In genomic region chrX:71364554-71364991, GRCm38 (mm10) we compare ENCODE assay signal across 8 mouse cellular contexts. TPM values are rescaled to one million over a fixed set of nuclear protein-coding genes. Genes with fewer than 3 reads are reported as not detected.
DNase-seq lines count a peak whose midpoint lies in the region; ATAC-seq lines count a peak whose summit lies in the region.

TSS of gene Mtmr1 (plus strand) at chrX:71364760.

- peak; percentile 78 for DNase-seq in MN1 (ENCODE audit: low spot score)
- DNase-seq in cerebellum, adult 9-10 months = peak; percentile 81
- peak; percentile 63 to 66 for DNase-seq in layer of hippocampus, postnatal 14 days (ENCODE audit: low spot score in 2 of 2)
- peak; percentile 84 for DNase-seq in lung, postnatal 10 days
- peak; percentile 82 for DNase-seq in ovary, postnatal 36 days (ENCODE audit: low spot score)
- DNase-seq in thymus, postnatal 14 days = peak; percentile 81

- peak; percentile 87 for ATAC-seq in frontal cortex, adult (ENCODE audit: low TSS enrichment)
- ATAC-seq in hematopoietic stem cell, adult 5-6 weeks (replicated peaks in 1 of 2; ENCODE audit: insufficient read depth in 1 of 2, low FRiP score in 2 of 2, low TSS enrichment in 1 of 2, low read depth in 1 of 2, poor library complexity in 2 of 2, severe bottlenecking in 2 of 2) = peak; percentile 77 to 93

RNA-seq across cellular contexts. Expression of gene Mtmr1, which starts in this region (rescaled TPM):
- 34.0 and 40.0 TPM in 2 replicates for total RNA-seq in hematopoietic stem cell, adult 5-6 weeks (2017)
- 10 to 100 TPM; 48.2 to 50.2 TPM for total RNA-seq in layer of hippocampus, postnatal 14 days (2021)

Comparison
In these comparisons a context has a peak if more than half of its experiments do, and no peak if none do; other contexts are left out.
1. Peak in every context shown above with its lines: DNase-seq and ATAC-seq.